ENCODE assay signal across 9 mouse cellular contexts in genomic region chr7:117412405-117412804, GRCm38 (mm10). TPM values are rescaled to one million over a fixed set of nuclear protein-coding genes. Genes with fewer than 3 reads are reported as not detected.
A peak's percentile ranks its signal among the peaks of the same experiment; 100 is the strongest.
DNase-seq lines count a peak whose midpoint lies in the region.
"Had no signal": no experiment of that assay in that cellular context is flagged by ENCODE, and none has a peak within 500 bp of the region (broad histone marks: within the 10 kb centered on the region; RNA-seq: fewer than 3 reads in every experiment).

No protein-coding gene starts in this region.

- peak; percentile 29 to 43 for DNase-seq in heart, adult 9 months (ENCODE audit: low spot score in 2 of 2)
- no peak for DNase-seq in heart, adult 8-10 months (ENCODE audit: low spot score)
- peak; percentile 15 for DNase-seq in retina, postnatal 1 day
- DNase-seq in retina, embryonic 14.5 days (ENCODE audit: low spot score): no peak
- DNase-seq in gastrocnemius, postnatal 36 days: peak; percentile 63 to 74
- peak; percentile 44 for DNase-seq in right cerebral cortex, postnatal 4 days
- no peak for DNase-seq in thymus, postnatal 36 days
- DNase-seq in cerebellum, adult 11 months: no peak
- DNase-seq: liver, embryonic 13.5 days had no signal

- intact Hi-C loops in gastrocnemius, postnatal 36 days (cut with DNase I): no loop called here

RNA-seq across cellular contexts. Expression of gene Xylt1, which starts 31.6 kb away (rescaled TPM):
- 1 to 10 TPM; 1.6 to 2.3 (median 2.1) TPM for total RNA-seq in heart, adult 8-10 months (2022)
- total RNA-seq in gastrocnemius, postnatal 36 days (2021): 1 to 10 TPM; 5.0 to 5.5 TPM

Comparison
In these comparisons a context has a peak if more than half of its experiments do, and no peak if none do; other contexts are left out.
1. DNase-seq: peak in heart, adult 9 months (2 of 2), retina, postnatal 1 day (single experiment), gastrocnemius, postnatal 36 days (2 of 2) and right cerebral cortex, postnatal 4 days (single experiment); none in heart, adult 8-10 months (single experiment), retina, embryonic 14.5 days (single experiment), thymus, postnatal 36 days (0 of 2) and cerebellum, adult 11 months (single experiment).